Mouse (Mus musculus) embryonic facial prominence, embryonic 12.5 days (tissue): Measurements from ENCODE around the gene Dock9. TPM values are rescaled to one million over a fixed set of nuclear protein-coding genes. Genes with fewer than 3 reads are reported as not detected.
A peak's percentile ranks its signal among the peaks of the same experiment; 100 is the strongest.

Source experiments
- ATAC-seq: fragments of 200-750 bp; cut with Nextera tagmentation; 2 replicates; pipeline ENCODE4 v1.8.0; 2017; ENCODE audit not compliant: insufficient number of reproducible peaks, insufficient read depth, low FRiP score, low TSS enrichment
- H3K27ac ChIP-seq: fragments of 300-500 bp; sonication (generic); 2 replicates; pipeline ENCODE4 v1.5.1; 2016; ENCODE audit warnings: mild to moderate bottlenecking
- H3K27me3 ChIP-seq: fragments of 300-500 bp; sonication (generic); 2 replicates; pipeline ENCODE4 v1.6.1; 2016; ENCODE audit warnings: mild to moderate bottlenecking, moderate library complexity
- H3K36me3 ChIP-seq: fragments of 300-500 bp; sonication (generic); 2 replicates; pipeline ENCODE4 v1.6.1; 2016; ENCODE audit warnings: mild to moderate bottlenecking
- H3K4me1 ChIP-seq: fragments of 300-500 bp; sonication (generic); 2 replicates; pipeline ENCODE4 v1.6.1; 2016
- H3K4me2 ChIP-seq: fragments of 300-500 bp; sonication (generic); replicated peaks from 2 replicates; pipeline ENCODE4 v1.6.1; 2016; ENCODE audit warnings: mild to moderate bottlenecking, moderate library complexity
- H3K4me3 ChIP-seq: fragments of 300-500 bp; sonication (generic); 2 replicates; pipeline ENCODE4 v1.5.1; 2016; ENCODE audit warnings: mild to moderate bottlenecking
- H3K9ac ChIP-seq: fragments of 300-500 bp; sonication (generic); 2 replicates; pipeline ENCODE4 v1.6.1; 2016; ENCODE audit warnings: mild to moderate bottlenecking, moderate library complexity
- H3K9me3 ChIP-seq: fragments of 300-500 bp; sonication (generic); 2 replicates; pipeline ENCODE4 v1.6.1; 2016; ENCODE audit warnings: mild to moderate bottlenecking, moderate library complexity
- WGBS: fragments of 180-500 bp; shearing (Covaris S2); methylation state at CpG from one replicate; pipeline ENCODE4 v1.1.7; 2016; 5-methylcytosine and 5-hydroxymethylcytosine counted together
- polyA plus RNA-seq: library from polyadenylated mRNA; unstranded; fragments of >200 nt; fragmentation: Nextera tagmentation; extraction: Ambion mirVana; gene quantifications from 2 replicates; pipeline ENCODE4 v1.2.1, GENCODE M21; 2016

The Dock9 gene
- polyA plus RNA-seq, 1 experiment from 2014 or later, result 5.8 TPM

DNA sequence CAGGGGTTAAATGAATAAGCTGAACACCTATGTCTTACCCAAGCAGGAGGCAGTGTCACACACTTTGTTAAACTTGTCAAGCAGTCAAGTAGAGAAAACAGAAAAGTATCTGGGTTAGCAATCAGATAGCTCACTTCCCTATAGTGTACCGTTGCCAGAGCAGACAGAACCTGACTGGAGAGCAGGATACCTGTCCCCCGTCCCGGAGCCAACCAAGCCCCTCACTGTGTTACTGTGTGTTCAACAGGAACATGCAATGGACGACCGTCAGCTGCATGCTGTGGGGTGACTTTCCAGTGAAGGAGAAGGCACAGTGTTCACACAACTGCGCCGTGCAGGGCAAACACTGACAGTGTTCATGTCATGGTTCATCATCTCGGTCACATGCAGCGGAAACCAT, 205.3 kb downstream of the Dock9 start:
- no peak overlapping the region for H3K4me3 ChIP-seq
- H3K9me3 ChIP-seq, result no peaks in the 10 kb centered on the region
- H3K4me1 ChIP-seq, result peaks cover 10% of the 10 kb centered on the region; the same call in 1 of the 2 replicates
- no peak overlapping the region for H3K27ac ChIP-seq
- no peaks in the 10 kb centered on the region for H3K36me3 ChIP-seq
- H3K27me3 ChIP-seq, result no peaks in the 10 kb centered on the region
- 73% methylated on average over 9 of the region's 9 CpGs for WGBS
- no peak for ATAC-seq
- no peak overlapping the region for H3K4me2 ChIP-seq
- H3K9ac ChIP-seq, result no peak overlapping the region

DNA sequence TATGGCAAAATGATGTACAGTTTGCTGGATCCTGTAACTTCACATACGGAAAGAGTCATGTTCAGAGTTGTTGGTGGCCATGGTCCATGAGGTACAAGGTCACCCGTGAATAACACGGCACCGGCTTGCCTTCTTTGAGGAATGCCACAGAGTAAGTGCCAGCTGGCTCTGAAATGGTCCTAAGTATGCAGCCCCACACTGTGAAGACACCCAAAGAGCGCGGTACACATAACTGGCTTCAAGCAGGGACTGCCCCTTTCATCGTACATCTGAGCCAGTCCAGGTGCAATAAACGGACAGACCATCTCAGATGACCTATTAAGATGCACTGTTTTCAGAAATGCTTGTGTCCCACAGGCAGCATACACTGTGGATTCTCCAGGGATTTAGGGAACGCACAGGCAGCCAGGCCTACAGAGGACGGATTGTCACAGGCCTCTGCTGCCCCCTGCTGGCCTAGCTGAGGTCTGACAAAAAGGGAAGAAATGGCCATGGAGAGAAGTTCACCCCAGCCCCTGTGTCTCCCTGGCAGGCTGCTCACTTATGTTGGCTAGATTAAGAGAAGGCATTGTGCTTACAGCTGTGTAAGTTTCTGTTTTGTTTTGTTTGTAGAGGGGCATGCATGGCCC, 208.4 kb downstream of the Dock9 start:
- H3K4me2 ChIP-seq, result no peak overlapping the region
- 47% methylated on average over 10 of the region's 10 CpGs for WGBS
- peaks cover 3% of the 10 kb centered on the region; the same call in 1 of the 2 replicates for H3K27me3 ChIP-seq
- no peak overlapping the region for H3K9ac ChIP-seq
- H3K27ac ChIP-seq, result no peak overlapping the region
- peaks cover 19% of the 10 kb centered on the region; the same call in 1 of the 2 replicates for H3K4me1 ChIP-seq
- H3K36me3 ChIP-seq, result no peaks in the 10 kb centered on the region
- ATAC-seq, result peak; percentile 31
- no peaks in the 10 kb centered on the region for H3K9me3 ChIP-seq
- H3K4me3 ChIP-seq, result no peak overlapping the region

DNA sequence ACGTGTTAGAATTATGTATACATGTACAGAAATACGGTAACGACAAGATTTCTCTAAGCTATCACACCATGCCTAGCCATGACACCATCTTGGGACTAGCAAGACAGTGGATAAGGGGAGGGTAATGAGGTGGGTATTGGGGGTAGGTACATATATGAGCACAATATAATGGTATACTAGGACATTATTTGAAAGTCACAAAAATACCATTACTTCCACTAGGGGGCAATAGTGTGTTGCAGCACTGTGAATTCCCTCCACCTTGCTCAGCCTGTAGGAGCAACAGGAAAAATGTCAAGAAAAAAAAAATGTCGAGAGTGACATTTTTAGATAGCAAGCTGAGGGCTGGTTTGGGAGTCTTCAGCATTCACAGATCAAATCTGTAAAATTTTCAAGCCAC, 209.2 kb downstream of the Dock9 start:
- ATAC-seq, result no peak
- WGBS, result 70% methylated on average over 4 of the region's 4 CpGs
- no peak overlapping the region for H3K4me3 ChIP-seq
- H3K4me1 ChIP-seq, result peaks cover 16% of the 10 kb centered on the region; the same call in 1 of the 2 replicates
- H3K4me2 ChIP-seq, result no peak overlapping the region
- H3K27ac ChIP-seq, result no peak overlapping the region
- H3K27me3 ChIP-seq, result peaks cover 3% of the 10 kb centered on the region; the same call in 1 of the 2 replicates
- no peak overlapping the region for H3K9ac ChIP-seq
- no peaks in the 10 kb centered on the region for H3K9me3 ChIP-seq
- H3K36me3 ChIP-seq, result no peaks in the 10 kb centered on the region

DNA sequence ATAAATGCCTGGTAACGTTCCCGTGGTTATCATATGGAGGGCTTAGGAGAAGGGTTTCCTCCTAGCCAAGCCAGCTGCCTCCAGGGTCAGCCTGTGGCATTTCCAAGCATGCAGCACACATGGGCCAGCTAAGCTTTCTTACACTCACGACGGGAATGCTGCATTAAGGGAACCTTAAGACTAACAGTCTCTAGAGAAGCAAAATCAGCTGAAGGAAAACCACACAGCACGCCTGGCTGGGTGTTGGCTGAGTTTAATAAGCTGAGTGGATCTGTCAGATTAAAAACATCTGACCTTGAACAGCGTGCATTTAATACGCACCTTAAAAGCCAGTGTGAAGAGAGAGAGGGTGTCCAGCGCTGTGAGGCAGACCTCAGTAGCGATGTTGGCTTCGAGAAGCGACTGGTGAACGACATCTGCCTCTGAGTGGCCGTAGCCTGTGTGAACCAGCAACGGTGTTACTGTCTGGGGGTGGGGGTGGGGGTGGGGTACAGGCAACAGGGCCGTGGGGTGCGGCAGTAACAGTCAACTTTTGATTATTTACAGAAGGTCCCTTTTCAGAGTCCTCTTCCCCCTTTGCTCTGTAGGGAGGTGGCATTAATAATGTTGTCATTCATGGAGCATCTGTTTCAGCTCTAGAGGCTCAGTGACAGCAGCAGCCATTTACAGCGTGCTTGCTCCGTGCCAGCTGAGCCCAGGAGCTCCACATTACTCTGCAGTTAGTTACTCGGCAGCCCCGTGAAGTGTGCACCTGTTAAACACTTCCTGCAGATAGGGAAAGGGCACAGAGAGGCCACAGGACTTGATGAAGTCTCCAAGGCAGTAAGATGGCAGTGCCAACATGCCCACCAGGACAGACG, 211.5 kb downstream of the Dock9 start:
- Histone ChIP-seq H3K9me3 (no peaks in the 10 kb centered on the region), H3K9ac (no peak overlapping the region), H3K27ac (no peak overlapping the region), H3K4me1 (peaks cover 9% of the 10 kb centered on the region; the same call in 1 of the 2 replicates), H3K27me3 (peaks cover 3% of the 10 kb centered on the region; the same call in 1 of the 2 replicates), H3K4me2 (peak overlapping the region; percentile 9; the same call in 1 of the 2 replicates), H3K36me3 (no peaks in the 10 kb centered on the region), H3K4me3 (no peak overlapping the region)
- 43% methylated on average over 21 of the region's 21 CpGs for WGBS
- ATAC-seq, result no peak

DNA sequence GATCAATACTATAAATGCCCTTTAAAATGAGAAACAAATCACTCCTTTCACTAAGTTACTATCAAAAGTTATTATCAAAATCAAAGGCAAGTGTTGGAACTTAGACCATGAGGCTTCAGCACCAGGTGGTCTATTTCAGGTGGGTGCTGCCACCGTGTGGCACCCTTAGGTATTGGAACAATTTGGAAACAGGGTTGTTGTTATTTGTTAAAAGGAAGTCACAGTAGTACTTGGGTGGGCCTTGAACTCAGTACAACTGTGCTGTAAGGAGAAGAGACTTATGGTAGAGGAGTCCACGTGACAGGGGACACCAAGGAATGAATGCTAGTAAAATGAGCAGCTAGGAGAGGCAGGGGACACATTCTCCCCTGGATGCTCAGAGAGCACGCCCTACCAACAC, 218.6 kb downstream of the Dock9 start:
- no peak; the same call in 1 of the 2 replicates for ATAC-seq

DNA sequence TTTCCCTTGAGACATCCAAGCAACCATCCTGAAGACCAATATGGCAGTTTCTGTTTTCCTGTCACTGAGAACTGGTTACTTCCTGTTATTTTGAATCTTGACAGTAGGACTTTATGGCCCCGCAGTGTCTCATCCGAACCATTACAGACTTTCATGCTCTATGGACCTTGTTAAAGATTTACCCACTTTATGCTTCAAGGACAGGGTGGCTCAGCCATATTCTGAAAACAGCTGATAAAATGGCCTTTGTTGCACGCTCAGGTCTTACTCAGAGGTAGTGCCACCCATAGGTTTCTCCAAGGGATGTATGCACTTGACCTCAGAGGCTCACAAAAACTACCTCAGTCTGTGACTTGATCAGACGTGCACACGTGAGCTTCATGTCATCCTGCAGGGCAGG, 224.2 kb downstream of the Dock9 start:
- H3K36me3 ChIP-seq, result no peaks in the 10 kb centered on the region
- H3K4me2 ChIP-seq, result no peak overlapping the region
- WGBS, result 88% methylated on average over 5 of the region's 5 CpGs
- H3K9me3 ChIP-seq, result no peaks in the 10 kb centered on the region
- no peak for ATAC-seq
- no peak overlapping the region for H3K9ac ChIP-seq
- no peak overlapping the region for H3K27ac ChIP-seq
- no peak overlapping the region for H3K4me3 ChIP-seq
- no peaks in the 10 kb centered on the region for H3K4me1 ChIP-seq
- H3K27me3 ChIP-seq, result no peaks in the 10 kb centered on the region

More for the DNA sequence above, 218.6 kb downstream of the Dock9 start:
- Histone ChIP-seq H3K9me3 (no peaks in the 10 kb centered on the region), H3K9ac (no peak overlapping the region), H3K4me1 (no peaks in the 10 kb centered on the region), H3K27ac (no peak overlapping the region), H3K36me3 (no peaks in the 10 kb centered on the region), H3K4me3 (no peak overlapping the region), H3K27me3 (no peaks in the 10 kb centered on the region), H3K4me2 (no peak overlapping the region)
- WGBS, result 39% methylated on average over 3 of the region's 3 CpGs

DNA sequence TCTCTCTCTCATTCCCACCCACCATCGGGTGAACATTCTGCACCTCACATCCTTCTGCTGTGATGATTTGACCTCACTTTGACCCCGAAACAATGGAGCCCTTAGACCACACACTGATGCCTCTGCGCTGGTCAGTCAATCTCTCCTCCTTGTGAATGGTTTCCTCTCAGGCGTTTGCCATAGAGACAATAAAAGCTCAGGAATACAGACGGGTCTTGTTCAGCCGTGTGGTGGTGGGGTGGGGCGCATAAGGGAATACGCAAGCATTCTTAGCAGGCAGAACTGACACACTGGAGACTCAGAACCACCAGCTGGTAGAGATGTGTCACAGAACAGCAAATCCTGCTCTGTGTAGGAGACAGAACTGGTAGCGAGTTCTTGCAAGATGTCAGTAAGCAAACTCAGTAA, 230.8 kb downstream of the Dock9 start:
- ATAC-seq, result peak; percentile 63; the same call in 1 of the 2 replicates
- Histone ChIP-seq H3K36me3 (0 out of 2 replicates have a peak, but pooled peaks cover 5% of the 10 kb centered on the region), H3K27me3 (0 out of 2 replicates have a peak, but pooled peaks cover 6% of the 10 kb centered on the region), H3K4me2 (no peak overlapping the region), H3K4me1 (peaks cover 16% of the 10 kb centered on the region), H3K9ac (no peak overlapping the region), H3K27ac (no peak overlapping the region), H3K9me3 (no peaks in the 10 kb centered on the region), H3K4me3 (no peak overlapping the region)
- 17% methylated on average over 9 of the region's 9 CpGs for WGBS

DNA sequence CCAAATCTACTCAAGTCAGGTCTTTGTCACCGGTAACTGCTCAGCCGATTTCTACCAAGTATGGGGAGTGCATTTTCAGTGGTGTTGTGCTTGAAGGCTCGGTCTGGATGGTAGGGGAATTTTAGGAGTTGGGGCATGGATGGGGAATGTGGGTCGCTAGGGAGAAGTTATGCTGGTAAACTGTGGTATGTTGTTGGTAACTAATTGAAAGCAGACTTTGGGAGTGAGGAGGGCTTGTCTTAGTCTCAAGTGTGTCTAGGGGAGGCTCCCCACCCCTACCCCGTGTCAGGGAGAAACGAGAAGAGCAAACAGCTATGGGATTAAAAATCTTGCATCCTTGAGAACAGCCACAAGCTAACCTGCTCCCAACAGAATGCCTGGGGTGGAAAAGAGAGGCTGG, 231.7 kb downstream of the Dock9 start:
- no peak overlapping the region for H3K4me3 ChIP-seq
- H3K9me3 ChIP-seq, result no peaks in the 10 kb centered on the region
- H3K9ac ChIP-seq, result no peak overlapping the region
- H3K4me2 ChIP-seq, result no peak overlapping the region
- no peak overlapping the region for H3K27ac ChIP-seq
- ATAC-seq, result no peak
- 26% methylated on average over 6 of the region's 6 CpGs for WGBS
- peaks cover 16% of the 10 kb centered on the region for H3K4me1 ChIP-seq
- H3K27me3 ChIP-seq, result peaks cover 10% of the 10 kb centered on the region
- H3K36me3 ChIP-seq, result 0 out of 2 replicates have a peak, but pooled peaks cover 5% of the 10 kb centered on the region

DNA sequence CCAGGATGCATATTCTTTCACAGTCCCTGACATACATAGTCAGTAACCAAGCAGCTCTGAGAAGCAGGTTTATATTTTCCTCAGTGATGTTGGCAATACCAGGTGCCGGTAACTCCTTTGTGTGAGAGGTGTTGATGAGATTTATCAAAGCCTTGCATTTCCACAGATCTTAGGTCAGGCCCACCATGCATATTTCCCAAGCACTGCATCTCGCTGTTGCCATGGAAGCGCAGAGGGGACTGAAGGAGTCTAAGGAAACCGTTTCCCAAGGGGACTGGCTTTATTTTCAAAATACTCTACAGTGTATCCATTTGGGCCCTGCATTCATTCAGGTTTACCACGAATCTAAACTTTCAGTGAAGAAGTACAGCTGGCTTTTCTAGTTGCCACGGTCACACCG, 233.0 kb downstream of the Dock9 start:
- no peak for ATAC-seq
- H3K4me3 ChIP-seq, result no peak overlapping the region
- H3K27ac ChIP-seq, result no peak overlapping the region
- H3K4me1 ChIP-seq, result peaks cover 16% of the 10 kb centered on the region
- no peak overlapping the region for H3K4me2 ChIP-seq
- H3K36me3 ChIP-seq, result 0 out of 2 replicates have a peak, but pooled peaks cover 5% of the 10 kb centered on the region
- H3K9ac ChIP-seq, result no peak overlapping the region
- H3K27me3 ChIP-seq, result peaks cover 13% of the 10 kb centered on the region
- no peaks in the 10 kb centered on the region for H3K9me3 ChIP-seq
- 70% methylated on average over 7 of the region's 7 CpGs for WGBS

DNA sequence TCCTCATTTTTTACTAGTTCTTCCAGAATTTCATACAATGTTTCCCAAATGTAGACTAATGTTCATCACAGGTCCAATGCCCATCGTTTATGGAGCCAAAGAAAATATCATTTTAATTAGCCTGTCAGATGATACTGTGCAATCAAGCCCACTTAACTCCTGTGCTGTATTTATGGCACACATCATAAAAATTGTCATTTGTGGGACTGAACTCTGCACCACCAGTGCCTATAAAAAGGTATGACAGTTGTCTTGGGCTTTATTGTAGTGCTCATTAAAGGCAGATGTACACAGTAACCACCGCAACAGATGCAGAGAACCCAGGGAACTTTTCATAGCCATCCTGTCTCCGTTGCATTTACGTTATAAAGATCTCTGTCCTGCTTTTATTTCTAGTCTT, 233.7 kb downstream of the Dock9 start:
- no peak overlapping the region for H3K9ac ChIP-seq
- peaks cover 17% of the 10 kb centered on the region for H3K27me3 ChIP-seq
- H3K36me3 ChIP-seq, result 0 out of 2 replicates have a peak, but pooled peaks cover 5% of the 10 kb centered on the region
- H3K4me1 ChIP-seq, result peaks cover 16% of the 10 kb centered on the region
- 78% methylated on average over 4 of the region's 4 CpGs for WGBS
- H3K9me3 ChIP-seq, result no peaks in the 10 kb centered on the region
- no peak overlapping the region for H3K27ac ChIP-seq
- no peak overlapping the region for H3K4me2 ChIP-seq
- ATAC-seq, result no peak
- H3K4me3 ChIP-seq, result no peak overlapping the region

DNA sequence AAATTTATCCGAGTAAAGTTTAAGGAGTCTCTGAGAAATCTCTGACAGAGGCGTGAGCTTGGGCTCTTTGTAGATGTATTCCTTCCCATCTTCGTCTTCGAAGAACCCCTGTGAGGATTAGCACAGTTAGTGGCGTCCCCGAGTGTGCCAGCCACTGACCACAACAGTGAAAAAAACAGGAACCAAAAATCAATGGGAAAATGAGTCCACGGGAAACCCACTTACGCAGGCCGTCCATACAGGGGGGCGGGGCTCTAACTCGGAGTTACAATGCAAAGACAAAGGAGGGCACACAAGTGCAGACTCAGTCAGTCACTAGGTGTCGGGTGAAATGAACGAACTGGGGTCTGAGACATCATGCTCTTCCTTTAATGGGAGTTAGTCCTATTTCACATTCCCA, 238.6 kb downstream of the Dock9 start:
- no peak overlapping the region for H3K4me2 ChIP-seq
- H3K9me3 ChIP-seq, result no peaks in the 10 kb centered on the region
- no peak overlapping the region for H3K4me3 ChIP-seq
- H3K27ac ChIP-seq, result no peak overlapping the region
- no peak overlapping the region for H3K9ac ChIP-seq
- ATAC-seq, result no peak
- H3K27me3 ChIP-seq, result peaks cover 25% of the 10 kb centered on the region
- H3K36me3 ChIP-seq, result 0 out of 2 replicates have a peak, but pooled peaks cover 5% of the 10 kb centered on the region
- H3K4me1 ChIP-seq, result peaks cover 7% of the 10 kb centered on the region
- 86% methylated on average over 13 of the region's 13 CpGs for WGBS
